Mouse (Mus musculus): ENCODE data around the gene Mob2.

The Mob2 gene

GRCm38 (mm10) chr7:142079365-142079764, 18.5 kb upstream of the Mob2 start:
- no peak for DNase-seq

- no peak for DNase-seq
These were observed 16.3 kb upstream of the Mob2 start for GRCm38 (mm10) chr7:142077138-142077537.

GRCm38 (mm10) chr7:142074146-142074886, 13.5 kb upstream of the Mob2 start:
- DNase-seq, result no peak

GRCm38 (mm10) chr7:142071717-142072116, 10.9 kb upstream of the Mob2 start:
- no peak for DNase-seq

- DNase-seq, result no peak
These were observed 10.3 kb upstream of the Mob2 start for GRCm38 (mm10) chr7:142071212-142071578.

GRCm38 (mm10) chr7:142070458-142071211, 9.8 kb upstream of the Mob2 start:
- DNase-seq, result peak; percentile 88

- no peak for DNase-seq
These were observed 7.6 kb upstream of the Mob2 start for GRCm38 (mm10) chr7:142068429-142068828.

- DNase-seq, result no peak
These were observed 507 bp downstream of the Mob2 start for GRCm38 (mm10) chr7:142060185-142060930.

GRCm38 (mm10) chr7:142059024-142059423, 1.8 kb downstream of the Mob2 start:
- no peak for DNase-seq

- no peak for DNase-seq
These were observed 3.7 kb downstream of the Mob2 start for GRCm38 (mm10) chr7:142057121-142057520.

- DNase-seq, result no peak
These were observed 4.2 kb downstream of the Mob2 start for GRCm38 (mm10) chr7:142056601-142057061.

- no peak for DNase-seq
These were observed 5.4 kb downstream of the Mob2 start for GRCm38 (mm10) chr7:142055431-142055830.

GRCm38 (mm10) chr7:142050536-142050935, 10.3 kb downstream of the Mob2 start:
- no peak for DNase-seq

GRCm38 (mm10) chr7:142045932-142046331, 14.9 kb downstream of the Mob2 start:
- no peak for DNase-seq

- DNase-seq, result no peak
These were observed 15.5 kb downstream of the Mob2 start for GRCm38 (mm10) chr7:142045344-142045743.

- DNase-seq, result no peak
These were observed 20.1 kb downstream of the Mob2 start for GRCm38 (mm10) chr7:142040756-142041155.

- peak; percentile 78 for DNase-seq
These were observed 23.2 kb downstream of the Mob2 start for GRCm38 (mm10) chr7:142037553-142038170.

- DNase-seq, result no peak
These were observed 25.6 kb downstream of the Mob2 start for GRCm38 (mm10) chr7:142035048-142035811.

- DNase-seq, result peak; percentile 65
These were observed 26.7 kb downstream of the Mob2 start for GRCm38 (mm10) chr7:142034198-142034597.

- no peak for DNase-seq
These were observed 30.8 kb downstream of the Mob2 start for GRCm38 (mm10) chr7:142030073-142030472.

- no peak for DNase-seq
These were observed 34.9 kb downstream of the Mob2 start for GRCm38 (mm10) chr7:142025926-142026325.

- no peak for DNase-seq
These were observed 35.7 kb downstream of the Mob2 start for GRCm38 (mm10) chr7:142025196-142025595.
